Mouse (Mus musculus): Measurements from ENCODE around the gene Ifit3. TPM values are rescaled to one million over a fixed set of nuclear protein-coding genes. Genes with fewer than 3 reads are reported as not detected.
A peak's percentile ranks its signal among the peaks of the same experiment; 100 is the strongest.
"Not testable (repeated sequence)": the region's sequence is repeated elsewhere in the genome, so short reads cannot be mapped to it uniquely, and the experiment has no call there.

Ifit3 gene
- polyA plus RNA-seq, 1 experiment from 2014 or later, result 3.8 TPM

- H3K27me3 ChIP-seq (ENCODE audit: insufficient read depth, low read length); H3K9me3 ChIP-seq (ENCODE audit: low read length); H3K9ac ChIP-seq (replicated peaks; ENCODE audit: low read length); H3K36me3 ChIP-seq (ENCODE audit: insufficient read depth, low read length); ATAC-seq (ENCODE audit: low FRiP score, low TSS enrichment); H3K4me3 ChIP-seq (ENCODE audit: low read length); H3K4me1 ChIP-seq (ENCODE audit: insufficient read depth, low read length); H3K4me2 ChIP-seq (replicated peaks; ENCODE audit: low read depth, low read length); H3K27ac ChIP-seq (ENCODE audit: low read length): not testable (repeated sequence)
- 77% methylated on average over 5 of the region's 5 CpGs for WGBS
Observed at GRCm38 (mm10) chr19:34585740-34586458, 2.6 kb downstream of the Ifit3 start.

- not testable (repeated sequence) for H3K27ac ChIP-seq (ENCODE audit: low read length); H3K9ac ChIP-seq (replicated peaks; ENCODE audit: low read length); H3K9me3 ChIP-seq (ENCODE audit: low read length); H3K4me2 ChIP-seq (replicated peaks; ENCODE audit: low read depth, low read length); H3K36me3 ChIP-seq (ENCODE audit: insufficient read depth, low read length); H3K27me3 ChIP-seq (ENCODE audit: insufficient read depth, low read length); H3K4me1 ChIP-seq (ENCODE audit: insufficient read depth, low read length); ATAC-seq (ENCODE audit: low FRiP score, low TSS enrichment); H3K4me3 ChIP-seq (ENCODE audit: low read length)
- WGBS, result 66% methylated on average over 6 of the region's 12 CpGs
Observed at GRCm38 (mm10) chr19:34587898-34588692, 4.8 kb downstream of the Ifit3 start.

- ATAC-seq (ENCODE audit: low FRiP score, low TSS enrichment), result no peak
- H3K4me1 ChIP-seq (ENCODE audit: insufficient read depth, low read length), result no peaks in the 10 kb centered on the region
- H3K9me3 ChIP-seq (ENCODE audit: low read length), result no peaks in the 10 kb centered on the region
- H3K36me3 ChIP-seq (ENCODE audit: insufficient read depth, low read length), result no peaks in the 10 kb centered on the region
- no peak overlapping the region for H3K27ac ChIP-seq (ENCODE audit: low read length)
- no peaks in the 10 kb centered on the region for H3K27me3 ChIP-seq (ENCODE audit: insufficient read depth, low read length)
- no peak overlapping the region for H3K9ac ChIP-seq (replicated peaks; ENCODE audit: low read length)
- H3K4me2 ChIP-seq (replicated peaks; ENCODE audit: low read depth, low read length), result no peak overlapping the region
- no peak overlapping the region for H3K4me3 ChIP-seq (ENCODE audit: low read length)
Observed at GRCm38 (mm10) chr19:34588959-34589358, 5.6 kb downstream of the Ifit3 start.

- WGBS, result 87% methylated on average over 2 of the region's 2 CpGs
- H3K27me3 ChIP-seq (ENCODE audit: insufficient read depth, low read length), result no peaks in the 10 kb centered on the region
- H3K27ac ChIP-seq (ENCODE audit: low read length), result no peak overlapping the region
- no peak overlapping the region for H3K4me2 ChIP-seq (replicated peaks; ENCODE audit: low read depth, low read length)
- no peak overlapping the region for H3K9ac ChIP-seq (replicated peaks; ENCODE audit: low read length)
- no peak for ATAC-seq (ENCODE audit: low FRiP score, low TSS enrichment)
- H3K9me3 ChIP-seq (ENCODE audit: low read length), result no peaks in the 10 kb centered on the region
- no peak overlapping the region for H3K4me3 ChIP-seq (ENCODE audit: low read length)
- no peaks in the 10 kb centered on the region for H3K4me1 ChIP-seq (ENCODE audit: insufficient read depth, low read length)
- H3K36me3 ChIP-seq (ENCODE audit: insufficient read depth, low read length), result no peaks in the 10 kb centered on the region
Observed at GRCm38 (mm10) chr19:34593456-34593855, 10.1 kb downstream of the Ifit3 start.

GRCm38 (mm10) chr19:34594523-34594922 lies 11.2 kb downstream of the Ifit3 start:
- not testable (repeated sequence) for ATAC-seq (ENCODE audit: low FRiP score, low TSS enrichment); H3K9ac ChIP-seq (replicated peaks; ENCODE audit: low read length); H3K4me2 ChIP-seq (replicated peaks; ENCODE audit: low read depth, low read length); H3K27me3 ChIP-seq (ENCODE audit: insufficient read depth, low read length); H3K9me3 ChIP-seq (ENCODE audit: low read length); H3K4me3 ChIP-seq (ENCODE audit: low read length); H3K4me1 ChIP-seq (ENCODE audit: insufficient read depth, low read length); H3K27ac ChIP-seq (ENCODE audit: low read length); H3K36me3 ChIP-seq (ENCODE audit: insufficient read depth, low read length)
- 81% methylated on average over 3 of the region's 3 CpGs for WGBS

- H3K4me2 ChIP-seq (replicated peaks; ENCODE audit: low read depth, low read length), result no peak overlapping the region
- H3K9ac ChIP-seq (replicated peaks; ENCODE audit: low read length), result no peak overlapping the region
- no peaks in the 10 kb centered on the region for H3K36me3 ChIP-seq (ENCODE audit: insufficient read depth, low read length)
- H3K27ac ChIP-seq (ENCODE audit: low read length), result no peak overlapping the region
- no peak overlapping the region for H3K4me3 ChIP-seq (ENCODE audit: low read length)
- peak; percentile 6; the same call in 1 of the 2 replicates for ATAC-seq (ENCODE audit: low FRiP score, low TSS enrichment)
- no peaks in the 10 kb centered on the region for H3K4me1 ChIP-seq (ENCODE audit: insufficient read depth, low read length)
- no peaks in the 10 kb centered on the region for H3K9me3 ChIP-seq (ENCODE audit: low read length)
- no peaks in the 10 kb centered on the region for H3K27me3 ChIP-seq (ENCODE audit: insufficient read depth, low read length)
Observed at GRCm38 (mm10) chr19:34596811-34597210, 13.5 kb downstream of the Ifit3 start.

GRCm38 (mm10) chr19:34598341-34598740 lies 15.0 kb downstream of the Ifit3 start:
- no peak for ATAC-seq (ENCODE audit: low FRiP score, low TSS enrichment)
- H3K4me2 ChIP-seq (replicated peaks; ENCODE audit: low read depth, low read length), result no peak overlapping the region
- no peak overlapping the region for H3K4me3 ChIP-seq (ENCODE audit: low read length)
- H3K27ac ChIP-seq (ENCODE audit: low read length), result no peak overlapping the region
- no peaks in the 10 kb centered on the region for H3K4me1 ChIP-seq (ENCODE audit: insufficient read depth, low read length)
- 79% methylated on average over 2 of the region's 2 CpGs for WGBS
- no peaks in the 10 kb centered on the region for H3K36me3 ChIP-seq (ENCODE audit: insufficient read depth, low read length)
- no peak overlapping the region for H3K9ac ChIP-seq (replicated peaks; ENCODE audit: low read length)
- no peaks in the 10 kb centered on the region for H3K9me3 ChIP-seq (ENCODE audit: low read length)
- H3K27me3 ChIP-seq (ENCODE audit: insufficient read depth, low read length), result no peaks in the 10 kb centered on the region

- H3K27ac ChIP-seq (ENCODE audit: low read length); H3K9ac ChIP-seq (replicated peaks; ENCODE audit: low read length); H3K9me3 ChIP-seq (ENCODE audit: low read length); H3K36me3 ChIP-seq (ENCODE audit: insufficient read depth, low read length); ATAC-seq (ENCODE audit: low FRiP score, low TSS enrichment); H3K4me3 ChIP-seq (ENCODE audit: low read length); H3K4me1 ChIP-seq (ENCODE audit: insufficient read depth, low read length); H3K4me2 ChIP-seq (replicated peaks; ENCODE audit: low read depth, low read length); H3K27me3 ChIP-seq (ENCODE audit: insufficient read depth, low read length): not testable (repeated sequence)
Observed at GRCm38 (mm10) chr19:34599250-34599649, 15.9 kb downstream of the Ifit3 start.

GRCm38 (mm10) chr19:34601888-34602287 lies 18.6 kb downstream of the Ifit3 start, which contains the start of gene Ifit1bl1:
Gene Ifit1bl1 (minus strand): TSS chr19:34601956.
- WGBS, result 48% methylated on average over 1 of the region's 1 CpGs
- not testable (repeated sequence) for H3K4me1 ChIP-seq (ENCODE audit: insufficient read depth, low read length); H3K9ac ChIP-seq (replicated peaks; ENCODE audit: low read length); H3K4me3 ChIP-seq (ENCODE audit: low read length); H3K27me3 ChIP-seq (ENCODE audit: insufficient read depth, low read length); H3K27ac ChIP-seq (ENCODE audit: low read length); H3K9me3 ChIP-seq (ENCODE audit: low read length); H3K4me2 ChIP-seq (replicated peaks; ENCODE audit: low read depth, low read length); ATAC-seq (ENCODE audit: low FRiP score, low TSS enrichment); H3K36me3 ChIP-seq (ENCODE audit: insufficient read depth, low read length)

- no peak overlapping the region for H3K4me3 ChIP-seq (ENCODE audit: low read length)
- ATAC-seq (ENCODE audit: low FRiP score, low TSS enrichment), result no peak
- WGBS, result 92% methylated on average over 3 of the region's 3 CpGs
Observed at GRCm38 (mm10) chr19:34605472-34605871, 22.1 kb downstream of the Ifit3 start.

More at GRCm38 (mm10) chr19:34605472-34605871, 22.1 kb downstream of the Ifit3 start:
- H3K9me3 ChIP-seq (ENCODE audit: low read length), result no peaks in the 10 kb centered on the region
- H3K4me2 ChIP-seq (replicated peaks; ENCODE audit: low read depth, low read length), result no peak overlapping the region
- peaks cover 7% of the 10 kb centered on the region for H3K4me1 ChIP-seq (ENCODE audit: insufficient read depth, low read length)
- H3K9ac ChIP-seq (replicated peaks; ENCODE audit: low read length), result no peak overlapping the region
- no peak overlapping the region for H3K27ac ChIP-seq (ENCODE audit: low read length)
- H3K27me3 ChIP-seq (ENCODE audit: insufficient read depth, low read length), result no peaks in the 10 kb centered on the region
- H3K36me3 ChIP-seq (ENCODE audit: insufficient read depth, low read length), result no peaks in the 10 kb centered on the region

Data from kidney, embryonic 16.5 days (tissue).